Mouse (Mus musculus): Measurements from ENCODE around the gene Gpr139.

Gene Gpr139

DNA sequence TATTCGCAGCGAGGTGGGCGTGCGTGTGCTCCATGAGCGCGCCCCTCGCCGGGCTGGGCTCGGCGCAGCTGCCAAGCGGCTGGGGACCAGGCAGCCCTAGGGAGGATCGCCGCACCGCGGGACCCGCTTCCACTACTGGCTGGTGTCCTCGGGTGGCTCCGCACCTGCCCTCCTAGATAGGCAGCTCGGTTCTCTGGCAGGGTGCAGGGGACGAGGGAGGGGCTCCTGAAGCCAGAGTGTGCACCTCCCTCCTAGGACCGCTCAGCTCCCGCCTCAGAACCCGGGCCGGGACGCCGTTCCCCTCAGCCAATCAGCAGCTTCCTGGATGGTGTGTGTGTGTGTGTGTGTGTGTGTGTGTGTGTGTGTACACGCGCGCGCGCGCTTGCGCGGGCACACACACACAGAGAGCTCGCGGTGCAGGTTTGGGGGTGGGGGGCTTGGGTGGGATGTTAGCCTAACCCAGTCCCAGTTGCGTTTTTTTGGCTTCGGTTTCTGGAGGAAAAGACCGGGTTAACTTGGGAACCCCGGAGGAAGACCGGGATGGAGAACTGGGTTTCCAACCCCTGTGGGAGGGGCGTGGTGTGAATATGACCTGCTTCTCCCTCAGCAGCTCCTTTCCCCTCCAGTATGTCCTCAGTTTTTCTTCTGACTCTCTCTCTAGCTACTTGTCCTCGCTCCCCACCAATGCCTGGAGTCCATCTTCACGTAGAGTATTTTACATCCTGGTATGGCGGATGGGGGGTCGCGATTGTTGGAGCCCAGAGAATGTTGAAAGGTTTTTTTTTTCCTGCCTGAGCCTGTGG, at the start of gene Gpr139:
Gene Gpr139 (minus strand): TSS at position 263 of the 803 bp plus-strand sequence.
- peak; percentile 1 for DNase-seq

DNA sequence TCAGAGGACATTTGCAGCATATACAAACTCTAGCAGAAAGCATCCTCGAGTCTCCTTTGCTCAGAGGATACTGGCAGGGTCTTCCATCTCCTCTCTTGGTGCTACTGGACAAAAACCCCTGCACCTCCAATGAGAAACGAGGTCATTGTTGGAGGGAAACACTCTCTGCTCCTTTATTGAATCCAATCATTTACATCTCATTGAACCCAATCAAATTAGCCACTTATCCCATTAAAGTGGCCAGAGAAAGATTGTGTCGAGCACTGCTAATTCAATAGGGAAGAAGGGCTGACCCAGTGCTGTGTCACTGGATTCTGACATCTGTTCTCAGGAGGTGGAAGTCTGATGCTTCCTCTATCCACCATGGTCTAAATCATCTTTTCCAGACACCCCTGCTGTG, 46.6 kb upstream of the Gpr139 start:
- no peak for DNase-seq

DNA sequence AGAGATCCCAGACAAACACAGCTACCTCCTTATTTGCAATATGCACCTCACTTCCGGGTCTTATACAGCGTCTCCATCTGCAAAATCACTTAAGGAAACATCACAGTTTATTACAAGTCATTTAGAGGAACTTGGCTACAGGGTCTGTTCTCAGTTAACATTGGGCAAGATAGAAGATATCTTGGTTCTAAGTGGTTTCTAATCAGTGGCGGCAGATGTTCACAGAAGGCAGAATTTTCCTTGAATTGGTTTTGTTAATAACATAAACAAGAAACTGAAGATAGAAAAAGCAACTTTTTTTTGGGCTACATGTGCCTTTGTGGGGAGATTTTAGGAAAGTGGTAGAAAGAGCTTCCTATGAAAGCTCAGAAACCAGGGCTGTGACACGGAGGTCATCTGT, 38.3 kb upstream of the Gpr139 start:
- no peak for DNase-seq

DNA sequence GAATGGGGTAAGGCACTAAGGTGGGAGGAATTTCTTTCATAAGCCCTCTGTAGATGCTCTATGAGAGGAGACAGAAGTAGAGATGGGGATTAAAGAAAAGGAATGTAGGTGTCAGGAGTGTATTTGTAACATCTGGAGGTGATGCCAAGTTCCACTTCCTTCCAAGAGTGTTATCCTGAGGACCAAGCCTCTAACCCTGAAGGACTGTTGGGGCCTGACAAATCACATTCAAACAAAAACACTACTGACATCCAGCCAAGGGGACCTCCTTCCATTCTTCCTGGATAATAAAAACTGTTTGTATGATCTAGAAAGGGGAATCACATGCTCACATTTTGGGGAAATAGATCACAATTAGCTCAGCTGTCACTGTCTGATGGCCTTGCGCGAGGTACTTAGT, 34.7 kb upstream of the Gpr139 start:
- no peak for DNase-seq

DNA sequence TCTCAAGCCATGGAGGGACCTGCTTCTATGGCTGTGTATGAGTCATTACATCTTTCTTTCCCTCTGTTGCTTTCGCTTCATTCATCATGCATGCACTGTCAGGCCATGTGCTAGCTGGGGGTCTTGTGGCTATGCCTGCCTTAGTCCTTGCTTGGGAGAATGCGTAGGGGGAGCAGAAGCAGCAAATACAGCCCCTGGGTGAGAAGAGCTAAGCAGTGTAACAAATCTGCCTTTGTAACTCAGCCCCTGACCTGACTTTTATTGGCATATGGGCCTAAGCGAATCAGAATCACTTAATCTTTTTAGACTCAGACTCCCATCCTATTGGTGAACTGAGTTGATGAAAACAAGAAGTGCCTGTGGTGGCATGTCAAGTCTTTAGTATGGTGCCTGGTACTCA, 22.8 kb upstream of the Gpr139 start:
- no peak for DNase-seq

DNA sequence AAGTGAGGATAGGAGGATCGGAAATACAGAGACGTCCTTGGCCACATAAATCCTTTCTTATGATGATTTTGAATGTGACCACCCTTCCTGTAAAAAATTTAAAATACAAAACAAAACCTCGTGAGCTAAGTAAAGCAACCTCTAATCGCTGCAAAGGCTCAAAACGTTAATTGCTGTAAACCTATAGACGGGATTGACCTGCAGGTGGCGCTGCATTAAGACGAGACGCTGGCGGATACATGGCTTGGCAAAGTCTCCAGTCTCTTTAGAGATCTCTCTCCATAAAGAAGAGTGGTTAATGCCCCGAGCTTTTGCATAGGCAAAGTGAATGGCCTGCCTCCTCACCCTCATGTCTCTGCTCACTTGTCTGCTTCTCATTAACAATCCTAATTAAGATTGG, 2.0 kb upstream of the Gpr139 start:
- no peak for DNase-seq

DNA sequence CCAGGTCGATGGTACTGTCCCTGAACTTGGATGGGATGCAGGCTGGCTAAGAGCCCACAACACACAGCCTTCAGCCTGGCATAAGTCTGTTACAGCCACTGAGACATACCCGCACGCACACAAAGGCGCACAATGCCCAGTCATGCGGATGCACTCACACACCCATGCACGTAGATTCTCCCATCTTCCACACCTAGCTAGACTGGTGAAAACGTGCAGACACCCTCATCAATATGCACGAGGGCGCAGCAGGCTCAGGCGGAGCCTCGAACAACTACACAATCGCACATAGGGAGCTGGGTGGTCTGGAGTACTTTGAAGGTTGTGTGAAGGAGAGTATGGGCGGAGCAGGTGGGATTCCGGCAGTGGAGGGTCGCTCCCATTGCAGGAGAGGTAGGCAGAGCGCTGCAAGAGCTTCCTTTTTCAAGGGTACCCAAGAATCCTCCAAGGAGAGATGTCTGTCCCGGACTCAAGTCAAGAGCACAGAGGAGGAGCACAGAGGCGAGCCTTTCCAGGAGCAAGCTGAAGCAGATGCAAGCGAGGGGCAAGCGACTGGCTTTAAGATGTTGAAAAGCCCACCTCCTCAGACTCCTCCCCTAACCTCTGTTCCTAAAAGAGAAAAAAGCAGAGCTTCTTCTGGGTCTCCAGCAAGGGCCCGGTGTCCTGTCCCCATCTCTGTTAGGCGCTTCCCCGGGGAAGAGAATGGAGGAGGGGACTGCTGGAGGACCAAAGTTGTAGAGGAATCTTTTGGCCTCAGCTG, 958 bp upstream of the Gpr139 start:
- no peak for DNase-seq

DNA sequence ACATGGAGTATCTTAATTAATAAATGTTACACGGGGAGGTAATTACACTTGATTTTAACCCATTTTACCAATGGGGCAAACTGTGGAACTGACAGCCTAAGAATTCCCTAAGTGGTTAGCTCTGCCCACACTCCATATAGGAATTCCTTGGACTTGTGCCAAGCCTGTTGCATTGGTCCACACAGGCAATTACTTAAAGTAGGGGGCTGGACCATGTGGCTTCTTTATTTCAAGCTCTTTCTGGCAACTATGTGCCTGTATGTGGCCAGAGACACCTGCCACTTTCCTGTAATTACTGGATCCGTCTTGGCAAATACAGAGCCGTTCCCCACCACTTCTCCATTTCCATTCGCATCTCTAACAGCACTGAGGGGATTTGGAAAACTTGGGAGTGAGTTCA, 3.4 kb downstream of the Gpr139 start:
- DNase-seq: no peak

DNA sequence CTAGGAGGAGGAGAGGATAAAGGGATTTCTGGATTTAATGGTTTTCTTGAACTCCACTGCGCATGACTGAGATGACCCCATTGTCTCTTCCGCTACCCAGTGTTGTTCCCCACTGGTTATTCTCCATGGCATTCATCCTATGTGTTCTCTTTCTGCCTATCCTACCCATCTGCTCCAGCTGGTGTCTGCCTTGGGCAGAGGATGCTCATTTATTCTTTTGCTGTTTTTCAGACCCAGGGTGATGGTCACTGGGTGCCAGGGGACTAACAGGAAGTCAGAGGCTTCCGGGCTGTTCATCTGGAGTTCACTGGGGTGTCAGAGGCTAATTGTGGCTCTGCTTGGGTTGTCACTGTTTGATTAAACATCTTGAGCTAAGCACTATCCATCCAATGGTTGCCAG, 24.4 kb downstream of the Gpr139 start:
- no peak for DNase-seq

DNA sequence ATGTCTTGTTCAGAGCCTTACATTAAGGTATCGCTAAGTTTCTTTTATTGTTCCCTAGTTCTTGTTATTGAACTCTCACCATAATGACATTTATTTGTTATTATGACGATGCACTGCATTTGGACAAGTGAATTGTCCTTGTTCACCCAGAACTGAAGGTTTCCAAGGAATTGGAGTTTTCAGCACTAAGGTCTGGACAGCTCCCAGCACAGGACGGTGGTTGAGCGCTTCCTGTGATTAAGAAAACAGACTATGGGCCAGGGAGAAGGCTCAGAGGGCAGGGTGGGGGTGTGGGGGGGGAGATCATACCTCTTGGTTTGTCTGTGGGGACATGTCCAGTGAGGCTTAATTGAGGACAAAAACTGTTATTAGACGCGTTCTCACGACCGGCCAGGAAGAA, 72.6 kb downstream of the Gpr139 start:
- DNase-seq: no peak

DNA sequence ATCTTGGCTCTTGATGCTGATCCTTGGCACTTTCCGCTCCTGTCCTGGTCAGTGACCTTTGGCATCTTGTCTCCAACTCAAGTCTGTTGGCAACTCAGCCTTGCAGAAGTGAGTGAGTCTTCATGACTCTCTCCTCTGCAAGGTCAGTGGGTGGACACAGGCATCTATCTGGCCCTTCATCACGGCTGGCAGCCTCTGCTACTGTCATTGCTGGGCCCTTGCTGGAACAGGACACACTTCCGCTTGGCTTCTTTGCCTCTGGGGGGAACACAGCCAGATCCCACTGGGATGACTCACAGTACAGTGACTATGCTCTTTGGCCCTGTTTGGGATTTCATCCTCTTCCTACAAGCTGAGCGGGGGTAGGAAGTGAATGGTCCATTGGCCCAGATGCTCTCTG, 78.5 kb downstream of the Gpr139 start:
- DNase-seq: peak; percentile 5

DNA sequence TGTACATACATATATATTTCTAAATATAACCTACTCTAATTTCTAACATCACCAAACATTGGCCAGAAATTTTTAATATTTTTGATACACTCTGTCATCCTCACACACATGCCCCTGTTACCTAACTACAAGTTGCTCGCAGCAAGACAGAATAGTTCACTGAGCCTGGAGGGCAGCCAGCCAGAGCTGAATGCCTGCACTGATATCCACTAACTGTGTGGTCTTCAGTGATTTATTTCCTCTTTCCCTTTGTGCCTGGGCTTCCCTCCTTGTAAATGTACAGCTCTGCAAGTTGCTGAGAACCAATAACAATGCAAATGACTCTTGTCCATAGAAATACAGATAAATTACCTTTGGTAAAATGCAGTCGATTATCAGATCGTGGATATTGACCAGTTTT, 87.8 kb downstream of the Gpr139 start:
- no peak for DNase-seq

All from cerebellum, adult 9-11 months (tissue).